Mouse (Mus musculus): Measurements from ENCODE around the gene Pa2g4. TPM values are rescaled to one million over a fixed set of nuclear protein-coding genes. Genes with fewer than 3 reads are reported as not detected.
"Not testable (repeated sequence)": the region's sequence is repeated elsewhere in the genome, so short reads cannot be mapped to it uniquely, and the experiment has no call there.

The Pa2g4 gene
- polyA plus RNA-seq, 1 experiment from 2014 or later, result 149 TPM

DNA sequence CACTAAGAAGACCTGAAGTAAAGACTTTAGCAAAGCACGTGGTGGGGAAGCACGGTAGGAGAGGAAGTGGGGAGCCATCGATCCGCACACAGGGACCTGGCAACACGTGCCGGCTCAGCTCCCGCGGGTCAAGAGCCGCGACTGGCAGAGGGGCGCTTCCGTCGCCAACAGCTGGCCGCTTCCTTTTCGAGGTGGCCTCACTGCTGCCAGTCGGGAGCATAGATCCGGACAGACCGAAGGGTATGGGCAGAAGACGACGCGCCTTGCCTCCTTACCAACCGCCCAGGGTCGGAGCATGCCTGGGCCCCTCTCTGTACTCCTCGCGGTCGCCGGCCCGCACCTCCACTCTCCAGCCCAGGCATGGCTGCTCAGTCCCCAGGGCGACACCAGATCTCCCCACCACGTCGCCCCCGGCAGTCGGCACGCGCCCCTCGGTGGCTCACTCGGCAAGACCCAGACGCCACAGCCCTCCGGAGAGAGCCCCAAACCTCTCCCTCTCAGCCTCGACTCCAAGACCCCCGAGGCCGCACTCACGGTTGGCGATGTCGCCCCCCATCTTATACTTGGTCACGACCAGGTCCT is 490 bp downstream of the Pa2g4 start:
- Histone ChIP-seq H3K9me3 (no peaks in the 10 kb centered on the region), H3K27me3 (no peaks in the 10 kb centered on the region), H3K27ac (replicated peaks) (peak overlapping the region; percentile 95), H3K9ac (replicated peaks) (peak overlapping the region; percentile 92), H3K36me3 (peaks cover 33% of the 10 kb centered on the region), H3K4me2 (replicated peaks) (peak overlapping the region; percentile 95), H3K4me1 (peaks cover 18% of the 10 kb centered on the region), H3K4me3 (peak overlapping the region; percentile 90)
- WGBS, result under 1% methylated on average over 46 of the region's 46 CpGs
- peak; percentile 55 for ATAC-seq (replicated peaks)

DNA sequence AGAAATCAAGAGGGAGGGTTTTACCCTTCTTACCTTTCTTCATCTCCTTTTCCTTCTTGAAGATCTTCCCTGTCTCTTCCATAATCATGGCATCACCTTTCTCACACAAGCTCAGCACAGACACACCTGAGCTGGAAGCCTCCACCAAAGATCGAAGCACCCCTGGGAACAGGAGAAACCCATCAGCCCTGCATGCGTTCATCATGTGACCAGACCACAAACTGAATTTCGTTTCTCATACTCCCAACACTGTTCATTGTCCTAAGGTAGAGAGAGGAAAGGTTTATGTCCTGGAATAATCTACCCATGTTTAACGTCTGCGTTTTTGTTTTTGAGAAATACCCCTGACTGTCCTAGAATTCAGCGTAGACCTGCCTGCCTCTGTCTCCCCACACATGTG is 2.2 kb downstream of the Pa2g4 start:
- H3K4me1 ChIP-seq, result peaks cover 18% of the 10 kb centered on the region
- WGBS, result 89% methylated on average over 6 of the region's 6 CpGs
- H3K9me3 ChIP-seq, result no peaks in the 10 kb centered on the region
- H3K9ac ChIP-seq (replicated peaks), result no peak overlapping the region
- H3K4me3 ChIP-seq, result no peak overlapping the region
- peaks cover 50% of the 10 kb centered on the region for H3K36me3 ChIP-seq
- H3K4me2 ChIP-seq (replicated peaks), result no peak overlapping the region
- H3K27me3 ChIP-seq, result no peaks in the 10 kb centered on the region
- no peak overlapping the region for H3K27ac ChIP-seq (replicated peaks)
- no peak for ATAC-seq (replicated peaks)

DNA sequence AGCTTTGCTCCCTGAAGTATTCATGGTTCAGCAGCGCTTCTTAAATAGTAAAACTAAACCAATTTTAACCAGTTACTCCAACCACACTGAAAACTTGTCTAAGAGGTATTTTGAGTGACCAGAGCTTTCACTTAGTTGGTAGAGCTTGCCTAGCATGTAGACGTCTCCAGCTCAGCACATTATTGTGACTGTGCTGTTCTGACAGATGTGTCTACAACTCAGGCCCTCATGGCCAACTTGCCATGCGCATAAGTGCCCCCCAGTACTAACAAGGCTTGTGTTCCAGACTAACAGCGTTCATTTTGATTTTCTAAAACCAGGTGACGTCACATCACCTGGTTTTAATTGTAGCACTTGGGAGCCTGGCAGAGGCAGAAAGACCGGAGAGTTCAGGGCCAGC is 8.8 kb downstream of the Pa2g4 start:
- no peak for ATAC-seq (replicated peaks)
- no peak overlapping the region for H3K9ac ChIP-seq (replicated peaks)
- no peak overlapping the region for H3K4me2 ChIP-seq (replicated peaks)
- H3K36me3 ChIP-seq, result peaks cover 47% of the 10 kb centered on the region
- H3K4me3 ChIP-seq, result no peak overlapping the region
- 89% methylated on average over 6 of the region's 6 CpGs for WGBS
- no peaks in the 10 kb centered on the region for H3K4me1 ChIP-seq
- no peaks in the 10 kb centered on the region for H3K27me3 ChIP-seq
- no peaks in the 10 kb centered on the region for H3K9me3 ChIP-seq
- H3K27ac ChIP-seq (replicated peaks), result no peak overlapping the region

DNA sequence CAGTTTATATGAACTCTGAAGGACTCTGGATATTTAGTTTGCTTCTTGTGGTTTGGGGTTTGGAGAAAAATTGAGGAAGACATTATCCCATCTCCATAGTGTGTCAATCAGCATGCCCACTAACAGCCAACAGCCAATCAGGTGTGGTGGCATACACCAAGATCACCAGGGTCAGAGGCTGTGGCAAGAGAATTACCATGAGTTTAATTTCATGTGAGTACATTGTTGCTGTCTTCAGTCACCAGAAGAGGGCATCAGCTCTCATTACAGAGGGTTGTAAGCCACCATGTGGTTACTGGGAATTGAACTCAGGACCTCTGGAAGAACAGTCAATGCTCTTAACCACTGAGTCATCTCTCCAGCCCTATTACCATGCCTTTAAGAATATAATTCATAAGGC is 9.5 kb downstream of the Pa2g4 start:
- no peak for ATAC-seq (replicated peaks)
- H3K4me1 ChIP-seq, result no peaks in the 10 kb centered on the region
- H3K9me3 ChIP-seq, result no peaks in the 10 kb centered on the region
- H3K36me3 ChIP-seq, result peaks cover 40% of the 10 kb centered on the region
- no peak overlapping the region for H3K4me2 ChIP-seq (replicated peaks)
- H3K27me3 ChIP-seq, result no peaks in the 10 kb centered on the region
- H3K4me3 ChIP-seq, result no peak overlapping the region
- no peak overlapping the region for H3K9ac ChIP-seq (replicated peaks)
- no peak overlapping the region for H3K27ac ChIP-seq (replicated peaks)

DNA sequence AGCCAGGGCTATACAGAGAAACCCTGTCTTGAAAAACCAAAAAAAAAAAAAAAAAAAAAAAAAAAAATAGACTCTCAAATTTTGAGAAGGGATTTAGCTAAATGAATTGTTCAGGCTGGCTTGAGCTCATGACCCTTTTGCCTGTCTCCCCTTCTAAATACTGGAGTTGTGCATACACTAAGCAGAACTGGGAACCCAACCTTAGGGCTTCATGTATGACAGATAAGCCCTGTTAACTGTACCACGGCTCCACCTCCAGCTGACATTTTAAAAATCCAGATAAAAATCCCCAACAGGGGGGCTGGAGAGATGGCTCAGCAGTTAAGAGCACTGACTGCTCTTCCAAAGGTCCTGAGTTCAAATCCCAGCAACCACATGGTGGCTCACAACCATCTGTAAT is 10.2 kb downstream of the Pa2g4 start:
- not testable (repeated sequence) for H3K9me3 ChIP-seq; H3K4me2 ChIP-seq (replicated peaks); H3K27ac ChIP-seq (replicated peaks); ATAC-seq (replicated peaks); H3K27me3 ChIP-seq; H3K4me3 ChIP-seq; H3K4me1 ChIP-seq; H3K9ac ChIP-seq (replicated peaks)
- H3K36me3 ChIP-seq, result peaks cover 33% of the 10 kb centered on the region
- WGBS, result 95% methylated on average over 1 of the region's 1 CpGs

DNA sequence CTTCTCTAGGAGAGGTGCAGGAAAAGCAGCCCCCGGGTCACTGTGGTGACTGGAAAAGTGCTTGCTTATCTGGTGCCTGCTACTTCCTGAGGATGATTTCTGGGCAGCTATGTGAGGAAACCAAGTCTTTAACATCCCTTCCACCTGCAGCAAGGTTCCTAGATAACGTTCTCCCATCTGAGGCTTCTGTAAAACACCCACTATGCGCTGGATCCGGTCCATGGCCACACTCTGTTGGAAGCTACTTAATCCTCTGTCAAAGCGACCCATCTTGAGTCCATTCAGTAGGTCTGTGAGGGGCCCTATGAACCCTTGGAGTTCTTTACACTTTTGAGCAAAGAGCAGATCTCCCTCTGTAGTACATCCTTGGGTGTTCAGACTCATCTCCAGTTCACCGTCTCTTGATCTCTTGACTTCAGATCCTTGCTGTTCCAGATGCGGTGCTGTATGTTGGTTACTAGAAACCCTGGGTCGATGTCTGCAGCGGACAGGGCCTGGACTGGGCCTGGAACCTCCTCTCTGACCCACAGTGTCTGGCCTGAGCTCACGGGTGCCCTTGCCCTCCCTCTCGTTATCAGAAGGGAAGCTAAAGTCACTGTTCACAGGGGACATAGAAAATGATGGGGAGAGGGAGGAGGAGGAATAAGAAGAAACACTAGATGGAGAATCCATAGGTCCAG is 15.5 kb downstream of the Pa2g4 start:
- not testable (repeated sequence) for ATAC-seq (replicated peaks)
- 94% methylated on average over 11 of the region's 11 CpGs for WGBS
- H3K27ac ChIP-seq (replicated peaks), result peak overlapping the region; percentile 97

DNA sequence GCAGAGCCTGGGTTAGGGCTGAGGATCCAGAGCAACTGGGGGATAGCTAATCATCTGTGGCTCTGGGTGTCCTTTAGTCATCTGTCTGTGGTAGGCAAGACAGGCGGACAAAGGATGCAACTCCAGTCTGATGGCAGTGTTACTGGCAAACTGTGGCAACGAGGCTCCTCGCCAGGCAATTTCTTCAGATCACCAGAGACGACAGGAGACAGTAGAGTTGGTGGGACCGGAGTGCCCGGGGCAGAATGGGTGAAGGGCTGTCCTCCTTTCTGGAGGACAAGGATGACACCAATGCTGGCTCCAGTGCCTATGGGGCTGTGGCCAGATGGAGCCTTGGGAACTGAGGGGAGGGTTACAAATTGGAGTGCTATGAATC is 16.1 kb downstream of the Pa2g4 start:
- Histone ChIP-seq H3K27ac (replicated peaks) (peak overlapping the region; percentile 97), H3K36me3 (peaks cover 11% of the 10 kb centered on the region), H3K4me1 (peaks cover 14% of the 10 kb centered on the region)
- H3K4me3 ChIP-seq; ATAC-seq (replicated peaks); H3K4me2 ChIP-seq (replicated peaks); H3K9me3 ChIP-seq; H3K27me3 ChIP-seq; H3K9ac ChIP-seq (replicated peaks): not testable (repeated sequence)
- WGBS, result 70% methylated on average over 6 of the region's 6 CpGs

More for the DNA sequence above, 15.5 kb downstream of the Pa2g4 start:
- not testable (repeated sequence) for H3K9me3 ChIP-seq; H3K27me3 ChIP-seq; H3K4me3 ChIP-seq; H3K36me3 ChIP-seq; H3K4me2 ChIP-seq (replicated peaks); H3K9ac ChIP-seq (replicated peaks)
- peaks cover 14% of the 10 kb centered on the region for H3K4me1 ChIP-seq

DNA sequence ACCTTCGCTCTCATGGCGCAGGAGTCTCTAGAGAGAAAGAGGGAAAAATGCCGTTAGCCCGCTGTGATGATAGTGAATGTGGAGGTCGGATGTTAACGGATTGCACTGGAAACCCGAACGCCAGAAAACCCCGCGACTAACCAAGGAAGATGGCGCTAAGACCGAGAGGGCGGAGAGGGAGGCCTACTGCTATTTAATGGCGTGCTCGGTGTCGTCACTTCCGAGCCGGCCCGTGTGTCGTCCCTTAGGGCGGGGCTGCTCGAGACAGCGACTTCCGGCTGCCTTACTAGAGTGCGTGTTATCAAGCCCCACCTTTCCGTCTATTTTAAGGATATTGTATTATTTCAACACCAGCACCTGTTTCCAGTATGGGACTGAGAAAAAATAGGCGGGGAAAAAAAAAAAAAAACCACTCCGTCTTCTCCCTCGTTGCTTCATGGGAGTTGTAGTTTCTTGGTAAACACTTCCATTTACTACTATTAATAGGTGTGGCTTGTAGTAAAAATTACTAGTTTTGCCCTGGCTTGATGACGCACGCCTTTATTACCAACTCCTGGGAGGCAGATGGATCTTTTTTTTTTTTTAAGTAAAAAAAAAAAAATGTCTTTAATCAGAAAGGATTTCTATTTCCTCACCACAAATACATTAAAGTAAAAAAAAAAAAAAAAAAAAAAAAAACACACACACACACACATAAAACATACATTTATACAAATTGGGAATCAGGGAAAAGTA is 16.7 kb downstream of the Pa2g4 start, which contains the start of gene Rpl41:
TSS of gene Rpl41 (minus strand) at position 359 of the 735 bp plus-strand sequence.
- H3K36me3 ChIP-seq, result peaks cover 16% of the 10 kb centered on the region
- no peaks in the 10 kb centered on the region for H3K27me3 ChIP-seq
- peak within 1 kb of the TSS; percentile 64 for H3K4me2 ChIP-seq (replicated peaks)
- H3K9ac ChIP-seq (replicated peaks), result peak within 1 kb of the TSS; percentile 76
- H3K27ac ChIP-seq (replicated peaks), result peak within 1 kb of the TSS; percentile 97
- H3K9me3 ChIP-seq, result no peaks in the 10 kb centered on the region
- peak within 1 kb of the TSS; percentile 78 for H3K4me3 ChIP-seq
- peaks cover 15% of the 10 kb centered on the region for H3K4me1 ChIP-seq
- peak; percentile 93 for ATAC-seq (replicated peaks)
- WGBS, result 0% methylated on average over 31 of the region's 31 CpGs

DNA sequence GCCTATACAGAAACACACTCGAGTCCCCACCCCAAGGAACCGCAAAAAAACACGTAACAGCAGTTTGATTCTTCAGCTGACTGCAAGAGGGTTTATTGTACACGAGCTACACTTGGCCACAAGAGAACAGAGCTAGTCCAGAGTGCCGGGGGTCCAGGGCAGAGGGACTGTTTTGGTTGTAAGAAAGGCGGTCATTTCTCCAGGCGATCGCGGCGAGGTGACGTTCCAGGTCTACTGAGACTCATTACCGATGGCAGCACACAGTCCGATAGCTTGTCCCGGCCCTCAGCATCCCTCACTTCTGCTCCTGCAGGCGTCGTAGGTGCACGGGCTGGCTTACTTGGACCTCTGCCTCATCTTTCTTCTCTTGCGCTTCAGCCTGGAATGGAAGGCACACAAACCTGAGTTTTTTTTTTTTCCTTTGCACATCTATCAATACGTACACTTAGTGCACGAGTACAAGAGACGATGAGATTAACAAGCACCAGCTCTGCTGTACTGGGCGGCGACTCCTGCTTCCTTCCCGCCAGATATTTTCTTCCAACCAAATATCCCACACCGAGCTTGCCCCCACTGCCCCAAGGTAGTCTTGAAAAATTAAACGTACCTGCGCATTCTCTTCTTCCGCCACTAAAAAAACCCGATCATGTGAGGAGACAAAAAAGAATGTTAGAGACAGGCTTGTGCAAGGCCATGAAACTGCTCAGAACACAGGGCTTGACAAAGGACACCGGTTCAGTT is 17.6 kb downstream of the Pa2g4 start:
- 0 out of 2 replicates have a peak, but pooled peaks have one; percentile 0 for ATAC-seq (replicated peaks)
- H3K27me3 ChIP-seq, H3K9me3 ChIP-seq: not testable (repeated sequence)
- 3% methylated on average over 30 of the region's 30 CpGs for WGBS
- H3K4me1 ChIP-seq, result peaks cover 23% of the 10 kb centered on the region
- peak overlapping the region; percentile 64 for H3K4me2 ChIP-seq (replicated peaks)
- H3K9ac ChIP-seq (replicated peaks), result peak overlapping the region; percentile 76
- H3K36me3 ChIP-seq, result peaks cover 25% of the 10 kb centered on the region
- H3K27ac ChIP-seq (replicated peaks), result peak overlapping the region; percentile 97
- peak overlapping the region; percentile 78 for H3K4me3 ChIP-seq

DNA sequence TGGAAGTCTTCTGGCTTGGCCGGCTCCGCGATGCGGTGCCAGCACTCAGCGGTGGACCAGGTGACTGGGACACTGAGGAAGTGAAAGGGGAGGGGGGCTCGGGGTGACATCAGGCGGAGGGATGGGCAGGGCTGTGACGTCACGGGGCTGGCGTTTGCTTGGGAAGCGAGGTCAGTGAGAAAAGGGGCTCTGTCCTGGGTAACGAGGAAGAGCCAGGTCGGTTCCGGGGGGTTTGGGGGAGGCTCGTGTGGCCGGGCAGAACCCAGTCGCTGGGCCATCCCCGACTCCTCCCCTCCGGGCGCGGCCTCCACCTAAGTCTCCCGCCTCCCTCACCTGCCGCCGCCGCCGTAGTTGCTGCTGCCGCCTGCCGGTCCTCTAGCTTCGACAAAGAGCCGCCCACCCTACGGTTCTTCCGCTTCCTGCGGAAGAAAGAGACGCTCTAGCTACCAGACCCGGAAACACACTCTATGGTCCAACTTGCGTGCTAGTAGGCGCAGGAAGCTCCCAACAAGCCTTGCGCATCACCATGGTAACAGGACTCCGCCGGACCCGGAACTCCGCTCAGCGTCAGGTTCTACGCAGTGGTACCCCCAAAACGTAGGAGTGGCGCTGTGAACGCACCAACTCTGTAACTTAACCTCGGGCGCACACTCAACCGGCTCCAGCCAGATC is 18.3 kb downstream of the Pa2g4 start, which contains the start of gene Zc3h10:
TSS of gene Zc3h10 (minus strand) at position 414 of the 672 bp plus-strand sequence.
- ATAC-seq (replicated peaks), result peak; percentile 86
- under 1% methylated on average over 50 of the region's 50 CpGs for WGBS
- Histone ChIP-seq H3K4me1 (peaks cover 25% of the 10 kb centered on the region), H3K27ac (replicated peaks) (peak within 1 kb of the TSS; percentile 97), H3K36me3 (peaks cover 32% of the 10 kb centered on the region), H3K4me2 (replicated peaks) (peak within 1 kb of the TSS; percentile 64), H3K4me3 (peak within 1 kb of the TSS; percentile 78), H3K9me3 (no peaks in the 10 kb centered on the region), H3K9ac (replicated peaks) (peak within 1 kb of the TSS; percentile 76), H3K27me3 (no peaks in the 10 kb centered on the region)

DNA sequence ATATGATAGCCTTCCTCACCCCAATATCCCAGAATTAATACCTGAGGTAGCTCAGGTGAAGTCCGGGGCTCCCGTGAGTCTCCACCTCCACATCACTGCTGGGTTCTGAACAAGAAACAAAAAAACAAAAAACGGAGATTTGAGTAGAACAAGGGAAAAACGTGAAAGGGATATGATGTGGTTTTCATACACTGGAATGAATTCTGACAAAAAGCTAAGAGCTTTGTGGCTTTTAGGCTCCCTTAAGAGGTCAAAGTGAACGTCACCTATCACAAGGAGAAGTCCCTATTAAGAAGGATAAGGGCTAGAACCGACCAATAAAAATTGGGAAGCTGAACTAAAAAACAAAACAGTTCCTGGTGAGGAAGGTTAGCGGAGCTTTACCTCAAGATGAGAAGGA is 19.0 kb downstream of the Pa2g4 start:
- Histone ChIP-seq H3K27me3 (no peaks in the 10 kb centered on the region), H3K9me3 (no peaks in the 10 kb centered on the region), H3K4me1 (peaks cover 25% of the 10 kb centered on the region), H3K4me3 (peak overlapping the region; percentile 78), H3K27ac (replicated peaks) (peak overlapping the region; percentile 97), H3K36me3 (peaks cover 35% of the 10 kb centered on the region), H3K4me2 (replicated peaks) (peak overlapping the region; percentile 64), H3K9ac (replicated peaks) (peak overlapping the region; percentile 67)
- no peak for ATAC-seq (replicated peaks)
- 22% methylated on average over 7 of the region's 7 CpGs for WGBS
